Mouse (Mus musculus) lung, adult 2 months (tissue): ENCODE data around the gene Stxbp3. TPM values are rescaled to one million over a fixed set of nuclear protein-coding genes. Genes with fewer than 3 reads are reported as not detected.
"Not testable (repeated sequence)": the region's sequence is repeated elsewhere in the genome, so short reads cannot be mapped to it uniquely, and the experiment has no call there.

Experiments
- DNase-seq: peaks from one replicate; pipeline ENCODE4 v3.0.0; 2022
- H3K4me1 ChIP-seq: fragments of 200-500 bp; 2 replicates; pipeline ENCODE4 v1.6.1; 2011; ENCODE audit warnings: low read length; ENCODE audit not compliant: control insufficient read depth, insufficient read depth
- H3K4me3 ChIP-seq: fragments of 200-500 bp; replicated peaks from 2 replicates; pipeline ENCODE3; 2011; ENCODE audit warnings: low read depth, mild to moderate bottlenecking, control low read depth, low read length; ENCODE audit errors: extremely low read depth
- CTCF ChIP-seq: fragments of 200-500 bp; IDR thresholded peaks from 2 replicates; pipeline ENCODE4 v1.5.1; 2011; ENCODE audit warnings: mild to moderate bottlenecking, low read length, control low read depth; ENCODE audit not compliant: insufficient read depth
- POLR2A ChIP-seq: fragments of 200-500 bp; IDR thresholded peaks from 2 replicates; pipeline ENCODE4 v1.6.1; 2011; ENCODE audit warnings: low read depth, mild to moderate bottlenecking, control low read depth, low read length, borderline replicate concordance; ENCODE audit errors: extremely low read depth
- WGBS: fragments of 180-500 bp; shearing (Covaris S2); methylation state at CpG from one replicate; pipeline ENCODE4 v1.1.7; 2018; 5-methylcytosine and 5-hydroxymethylcytosine counted together
- polyA plus RNA-seq: library from polyadenylated mRNA; depleted of rRNA; stranded (reverse); fragments of >200 nt; gene quantifications from 2 replicates; pipeline ENCODE4 v1.2.3, GENCODE M21; 2012

The Stxbp3 gene
- polyA plus RNA-seq, 1 experiment = 14.6 TPM

GRCm38 (mm10) chr3:108851075-108851474 is 10.7 kb upstream of the Stxbp3 start:
- no peak for DNase-seq
- WGBS = 85% methylated on average over 2 of the region's 2 CpGs
- no peak for TF ChIP-seq CTCF
- no peak for TF ChIP-seq POLR2A
- no peak overlapping the region for H3K4me3 ChIP-seq
- peaks cover 3% of the 10 kb centered on the region; the same call in 1 of the 2 replicates for H3K4me1 ChIP-seq

GRCm38 (mm10) chr3:108850506-108850905 is 10.2 kb upstream of the Stxbp3 start:
- DNase-seq = no peak
- TF ChIP-seq CTCF (no peak), POLR2A (no peak)
- H3K4me3 ChIP-seq = no peak overlapping the region
- no peaks in the 10 kb centered on the region; the same call in 1 of the 2 replicates for H3K4me1 ChIP-seq
- 26% methylated on average over 3 of the region's 3 CpGs for WGBS

GRCm38 (mm10) chr3:108846616-108847015 is 6.3 kb upstream of the Stxbp3 start:
- DNase-seq = no peak
- TF ChIP-seq POLR2A = no peak
- no peak for TF ChIP-seq CTCF
- 39% methylated on average over 3 of the region's 3 CpGs for WGBS

DNA sequence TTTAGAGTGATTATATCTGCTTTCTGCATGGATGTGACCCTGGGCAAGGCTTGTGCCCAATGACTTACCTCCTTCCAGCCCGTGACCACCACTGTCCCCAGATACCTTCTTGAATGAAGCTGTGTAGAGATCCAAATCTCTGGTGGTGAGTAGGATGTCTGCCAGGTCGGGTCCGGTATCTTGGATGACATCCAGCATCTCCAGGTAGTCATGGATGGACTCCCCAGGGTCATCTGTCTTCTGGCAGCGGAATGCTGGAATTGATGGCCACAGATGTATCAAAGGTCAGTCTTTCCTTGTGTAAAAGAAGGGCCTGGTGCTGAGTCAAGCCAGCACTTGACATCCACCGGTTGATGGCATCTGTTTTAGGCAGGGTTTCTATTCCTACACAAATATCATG is 4.2 kb upstream of the Stxbp3 start:
- H3K4me3 ChIP-seq = no peak overlapping the region
- H3K4me1 ChIP-seq = no peaks in the 10 kb centered on the region; the same call in 1 of the 2 replicates
- WGBS = 74% methylated on average over 5 of the region's 5 CpGs
- DNase-seq = no peak
- TF ChIP-seq CTCF = no peak

More at GRCm38 (mm10) chr3:108846616-108847015, 6.3 kb upstream of the Stxbp3 start:
- no peaks in the 10 kb centered on the region; the same call in 1 of the 2 replicates for H3K4me1 ChIP-seq
- H3K4me3 ChIP-seq = no peak overlapping the region

- Histone ChIP-seq H3K4me3 (no peak overlapping the region), H3K4me1 (peaks cover 2% of the 10 kb centered on the region)
- no peak for DNase-seq
- TF ChIP-seq POLR2A = no peak
- no peak for TF ChIP-seq CTCF
- WGBS = 83% methylated on average over 6 of the region's 6 CpGs
These were observed 3.7 kb upstream of the Stxbp3 start for GRCm38 (mm10) chr3:108844026-108844425.

DNA sequence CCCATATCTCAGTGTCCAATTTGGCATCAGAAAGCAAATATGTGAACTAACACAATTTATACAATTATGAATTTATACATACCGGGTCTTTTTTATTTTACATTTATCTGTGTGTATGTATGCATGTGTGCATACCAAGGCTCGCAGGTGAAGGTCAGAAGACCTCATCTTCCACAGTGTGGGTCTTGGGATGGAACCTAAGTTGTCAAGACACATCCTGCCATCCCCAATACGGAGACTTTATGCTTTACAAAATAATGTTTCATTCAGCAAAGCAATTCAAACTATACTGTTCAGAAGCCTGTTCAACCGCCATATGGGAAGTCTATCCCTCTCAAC is 359 bp upstream of the Stxbp3 start:
- Histone ChIP-seq H3K4me1 (peaks cover 12% of the 10 kb centered on the region), H3K4me3 (no peak overlapping the region)
- no peak for DNase-seq
- TF ChIP-seq POLR2A (no peak), CTCF (no peak)
- WGBS = 52% methylated on average over 4 of the region's 4 CpGs

- TF ChIP-seq CTCF = no peak
- DNase-seq = no peak
- H3K4me3 ChIP-seq = peak overlapping the region; percentile 80
- H3K4me1 ChIP-seq = peaks cover 12% of the 10 kb centered on the region
- WGBS = under 1% methylated on average over 8 of the region's 8 CpGs
These were observed 703 bp downstream of the Stxbp3 start for GRCm38 (mm10) chr3:108839647-108839999.

DNA sequence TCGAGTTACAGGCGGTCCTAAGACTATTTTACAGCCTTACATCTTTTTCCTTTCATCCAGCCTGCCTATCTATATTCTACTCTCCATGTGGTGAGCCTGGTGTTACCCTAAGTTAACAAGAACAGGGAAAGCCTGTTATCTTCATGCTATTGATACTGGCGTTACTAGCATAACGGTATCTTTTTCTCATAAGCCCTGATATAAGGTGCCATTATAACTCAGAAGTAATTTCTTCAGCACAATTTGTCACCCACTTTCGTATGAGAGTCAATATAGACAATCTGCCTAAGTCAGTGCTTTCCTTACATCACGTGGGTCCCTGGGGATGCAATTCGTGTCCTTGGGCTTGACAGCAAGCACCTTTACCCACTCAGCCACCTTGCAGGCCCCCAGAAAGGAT is 1.3 kb downstream of the Stxbp3 start:
- TF ChIP-seq CTCF (no peak), POLR2A (no peak)
- Histone ChIP-seq H3K4me3 (no peak overlapping the region), H3K4me1 (peaks cover 12% of the 10 kb centered on the region)
- 70% methylated on average over 7 of the region's 7 CpGs for WGBS
- no peak for DNase-seq

DNA sequence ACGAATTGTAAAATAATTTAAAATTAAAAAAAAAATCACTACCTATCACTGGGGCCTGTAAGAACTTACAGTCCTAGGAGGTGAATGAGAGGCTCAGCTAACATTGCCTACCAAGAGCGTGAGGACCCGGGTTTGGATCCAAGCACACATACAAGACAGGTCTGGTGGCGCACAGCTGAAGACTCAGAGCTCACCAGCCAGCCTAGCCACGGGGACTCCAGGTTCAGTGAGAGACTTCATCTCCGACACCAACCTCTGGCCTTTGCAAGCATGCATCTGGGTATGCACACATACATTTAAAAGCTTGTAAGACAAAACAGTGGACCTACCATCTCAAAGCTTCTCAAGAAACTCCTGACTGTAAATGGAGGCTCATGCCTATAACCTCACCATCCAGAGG is 3.4 kb downstream of the Stxbp3 start:
- TF ChIP-seq CTCF (no peak), POLR2A (no peak)
- WGBS = 91% methylated on average over 6 of the region's 6 CpGs
- DNase-seq = no peak
- Histone ChIP-seq H3K4me3 (no peak overlapping the region), H3K4me1 (peaks cover 12% of the 10 kb centered on the region)

- not testable (repeated sequence) for DNase-seq, H3K4me3 ChIP-seq
- WGBS = 98% methylated on average over 1 of the region's 1 CpGs
- H3K4me1 ChIP-seq = peaks cover 16% of the 10 kb centered on the region
These were observed 6.6 kb downstream of the Stxbp3 start for GRCm38 (mm10) chr3:108833717-108834116.

GRCm38 (mm10) chr3:108831750-108832149 is 8.6 kb downstream of the Stxbp3 start:
- WGBS = 90% methylated on average over 6 of the region's 6 CpGs
- DNase-seq = no peak
- peaks cover 13% of the 10 kb centered on the region for H3K4me1 ChIP-seq
- no peak overlapping the region for H3K4me3 ChIP-seq
- TF ChIP-seq CTCF (no peak), POLR2A (no peak)
